Mouse (Mus musculus) neural tube, embryonic 14.5 days (tissue): ENCODE measurements around the gene Gcnt3. TPM values are rescaled to one million over a fixed set of nuclear protein-coding genes. Genes with fewer than 3 reads are reported as not detected.

Source experiments
- ATAC-seq: fragments of 200-750 bp; cut with Nextera tagmentation; 2 replicates; pipeline ENCODE4 v1.8.0; 2017; ENCODE audit warnings: low read depth, mild to moderate bottlenecking, moderate TSS enrichment, moderate library complexity
- H3K27ac ChIP-seq: fragments of 300-500 bp; sonication (generic); 2 replicates; pipeline ENCODE4 v1.5.1; 2014; ENCODE audit warnings: low read depth, mild to moderate bottlenecking, control low read depth, low read length, moderate library complexity, mixed read lengths
- H3K27me3 ChIP-seq: fragments of 300-500 bp; sonication (generic); 2 replicates; pipeline ENCODE4 v1.6.1; 2014; ENCODE audit warnings: low read length; ENCODE audit not compliant: control insufficient read depth, insufficient read depth
- H3K36me3 ChIP-seq: fragments of 300-500 bp; sonication (generic); 2 replicates; pipeline ENCODE4 v1.6.1; 2014; ENCODE audit warnings: low read length, mixed read lengths; ENCODE audit not compliant: control insufficient read depth, insufficient read depth
- H3K4me1 ChIP-seq: fragments of 300-500 bp; sonication (generic); 2 replicates; pipeline ENCODE4 v1.6.1; 2014; ENCODE audit warnings: low read length; ENCODE audit not compliant: control insufficient read depth, insufficient read depth
- H3K4me2 ChIP-seq: fragments of 300-500 bp; sonication (generic); 2 replicates; pipeline ENCODE4 v1.6.1; 2014; ENCODE audit warnings: mild to moderate bottlenecking, low read depth, low read length, control low read depth
- H3K4me3 ChIP-seq: fragments of 300-500 bp; sonication (generic); 2 replicates; pipeline ENCODE4 v1.5.1; 2014; ENCODE audit warnings: low read depth, low read length, control low read depth, mixed read lengths
- H3K9ac ChIP-seq: fragments of 300-500 bp; sonication (generic); replicated peaks from 2 replicates; pipeline ENCODE4 v1.6.1; 2014; ENCODE audit warnings: low read depth, mild to moderate bottlenecking, control low read depth, low read length, mixed read lengths
- H3K9me3 ChIP-seq: fragments of 300-500 bp; sonication (generic); 2 replicates; pipeline ENCODE4 v1.6.1; 2016; ENCODE audit warnings: low read length; ENCODE audit not compliant: control insufficient read depth
- WGBS: fragments of 180-500 bp; shearing (Covaris S2); extraction: QIAGEN DNeasy Blood & Tissue Kit; methylation state at CpG from one replicate; pipeline ENCODE4 v1.1.7; 2014; 5-methylcytosine and 5-hydroxymethylcytosine counted together
- polyA plus RNA-seq: library from polyadenylated mRNA; unstranded; fragments of >200 nt; fragmentation: Nextera tagmentation; extraction: Ambion mirVana; gene quantifications from 2 replicates; pipeline ENCODE4 v1.2.1, GENCODE M21; 2014

Gcnt3 gene
- polyA plus RNA-seq, 1 experiment from 2014 or later: not detected

GRCm38 (mm10) chr9:69986571-69986970 lies 51.3 kb downstream of the Gcnt3 start:
- 81% methylated on average over 5 of the region's 5 CpGs for WGBS
- Histone ChIP-seq H3K36me3 (no peaks in the 10 kb centered on the region), H3K9ac (no peak overlapping the region), H3K9me3 (no peaks in the 10 kb centered on the region), H3K27ac (no peak overlapping the region), H3K4me1 (peaks cover 8% of the 10 kb centered on the region), H3K4me2 (no peak overlapping the region), H3K27me3 (no peaks in the 10 kb centered on the region), H3K4me3 (no peak overlapping the region)
- ATAC-seq: no peak

- WGBS: 80% methylated on average over 10 of the region's 10 CpGs
- Histone ChIP-seq H3K4me1 (peaks cover 8% of the 10 kb centered on the region), H3K27me3 (no peaks in the 10 kb centered on the region), H3K4me3 (no peak overlapping the region), H3K9ac (no peak overlapping the region), H3K27ac (no peak overlapping the region), H3K4me2 (no peak overlapping the region), H3K9me3 (no peaks in the 10 kb centered on the region), H3K36me3 (no peaks in the 10 kb centered on the region)
- no peak for ATAC-seq
Observed at GRCm38 (mm10) chr9:69986063-69986462, 51.8 kb downstream of the Gcnt3 start.

GRCm38 (mm10) chr9:69985526-69985925 lies 52.4 kb downstream of the Gcnt3 start:
- peaks cover 2% of the 10 kb centered on the region for H3K4me1 ChIP-seq
- H3K36me3 ChIP-seq: no peaks in the 10 kb centered on the region
- no peak overlapping the region for H3K27ac ChIP-seq
- ATAC-seq: no peak
- H3K9me3 ChIP-seq: no peaks in the 10 kb centered on the region
- H3K27me3 ChIP-seq: no peaks in the 10 kb centered on the region
- WGBS: 63% methylated on average over 1 of the region's 1 CpGs
- H3K4me3 ChIP-seq: no peak overlapping the region
- no peak overlapping the region for H3K4me2 ChIP-seq
- no peak overlapping the region for H3K9ac ChIP-seq

Other genes starting within 250 kb of the Gcnt3 start
- gene Bnip2, start 48.6 kb downstream of the Gcnt3 start, polyA plus RNA-seq: 57.4 and 75.1 TPM in 2 replicates
- 229 and 238 TPM in 2 replicates for gene Gtf2a2, start 25.5 kb downstream of the Gcnt3 start, polyA plus RNA-seq
- 7.9 and 8.7 TPM in 2 replicates for gene Fam81a, start 104.5 kb upstream of the Gcnt3 start, polyA plus RNA-seq
- gene Myo1e, start 169.3 kb upstream of the Gcnt3 start, polyA plus RNA-seq: 3.6 and 6.4 TPM in 2 replicates